Mouse (Mus musculus) yolk sac, embryonic 10.5 days (tissue): ENCODE data around the gene Abca12.

Experiments used
- DNase-seq: peaks from one replicate; pipeline ENCODE4 v3.0.0-alpha.2; 2017; ENCODE audit warnings: low spot score

Abca12 gene

DNA sequence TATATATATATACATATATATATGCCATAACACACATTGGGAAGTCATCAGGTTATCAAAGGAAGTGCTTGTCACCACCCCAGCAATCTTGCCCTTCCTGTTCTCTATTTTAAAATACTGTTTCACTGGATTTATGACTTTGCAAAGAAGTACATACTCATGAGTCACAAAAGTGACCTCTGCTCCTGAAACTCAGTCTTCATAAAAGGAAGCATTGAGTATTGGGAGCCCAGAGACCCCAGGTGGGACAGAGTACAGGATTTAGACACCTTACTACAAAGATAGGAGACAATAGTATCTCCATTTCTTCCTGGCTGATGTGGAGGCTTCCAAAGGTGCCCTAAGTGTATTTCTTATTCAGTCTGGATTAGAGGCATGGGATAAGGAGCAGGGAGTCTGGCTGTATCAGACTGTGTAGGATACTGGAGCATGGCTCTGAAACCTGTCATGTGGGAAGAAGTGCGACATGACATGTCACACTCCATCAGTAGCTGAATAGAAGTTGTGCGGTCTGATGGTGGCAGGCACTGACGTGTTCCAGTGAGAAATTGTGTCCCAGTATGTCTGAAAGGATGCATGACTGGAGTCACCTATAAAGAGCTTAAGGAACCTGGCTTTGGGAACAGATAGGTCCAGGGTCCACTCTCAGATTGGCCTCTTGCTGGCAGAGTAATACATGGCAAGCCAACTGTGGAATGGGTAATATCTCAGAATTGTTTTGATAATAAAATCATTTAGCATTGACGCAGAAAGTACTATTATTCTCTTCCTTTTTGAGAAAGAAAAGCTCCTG is 76.0 kb downstream of the Abca12 start:
- DNase-seq, result no peak

DNA sequence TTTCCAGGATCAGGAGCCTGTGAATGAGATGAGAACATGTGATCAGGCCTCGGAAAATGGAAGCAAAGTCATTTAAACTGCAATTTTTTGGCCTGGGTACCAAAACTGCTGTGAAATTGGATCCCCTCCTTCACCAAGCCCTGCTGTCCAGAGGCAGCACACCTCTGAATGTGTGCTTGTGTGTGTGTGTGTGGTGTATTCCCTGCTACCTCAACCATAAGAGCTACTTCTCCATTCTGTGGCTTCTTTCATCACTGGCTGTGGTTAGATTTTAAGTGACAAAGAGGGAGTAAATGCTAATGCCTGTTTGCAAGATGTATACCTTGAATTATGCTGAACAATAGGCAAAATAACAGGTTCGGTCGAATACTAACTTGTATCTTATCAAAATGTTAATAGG is 84.4 kb downstream of the Abca12 start:
- DNase-seq, result no peak

DNA sequence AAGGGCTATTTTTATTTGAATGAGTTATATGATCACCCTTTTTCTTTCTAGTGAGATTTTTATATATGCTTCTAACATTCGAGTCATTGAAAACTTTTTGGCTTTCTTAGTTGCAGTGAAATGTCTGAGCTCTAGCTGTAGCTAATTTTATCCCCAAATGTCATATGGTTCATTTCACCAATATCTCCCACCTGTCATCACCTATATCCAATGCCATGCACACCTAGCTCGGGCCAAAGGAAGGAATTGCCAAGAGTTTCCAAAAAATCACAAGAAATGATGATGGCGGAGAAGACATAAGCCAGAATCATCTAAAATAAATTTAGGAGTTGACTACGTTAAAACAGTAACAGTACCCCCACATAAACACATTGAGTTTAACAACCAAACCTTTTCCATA is 102.5 kb downstream of the Abca12 start:
- no peak for DNase-seq

DNA sequence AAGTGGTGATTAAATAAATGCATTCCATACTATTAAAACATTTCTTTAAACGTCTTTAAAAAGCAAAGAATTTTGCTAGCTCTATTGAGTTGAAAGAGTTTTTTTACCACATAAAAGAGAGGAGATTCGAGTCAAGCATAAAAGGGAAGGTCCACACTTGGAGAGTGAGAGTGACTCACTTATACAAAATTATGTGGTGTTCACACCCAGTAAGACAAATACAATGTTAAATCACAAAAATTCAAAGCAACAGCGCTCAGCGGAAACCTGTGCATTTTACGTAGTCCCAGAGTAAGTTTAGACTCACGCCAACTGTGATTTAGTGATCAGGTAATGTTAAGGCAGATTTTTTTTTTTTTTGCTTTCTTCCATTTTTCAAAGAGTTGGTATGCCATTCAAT is 104.1 kb downstream of the Abca12 start:
- no peak for DNase-seq

DNA sequence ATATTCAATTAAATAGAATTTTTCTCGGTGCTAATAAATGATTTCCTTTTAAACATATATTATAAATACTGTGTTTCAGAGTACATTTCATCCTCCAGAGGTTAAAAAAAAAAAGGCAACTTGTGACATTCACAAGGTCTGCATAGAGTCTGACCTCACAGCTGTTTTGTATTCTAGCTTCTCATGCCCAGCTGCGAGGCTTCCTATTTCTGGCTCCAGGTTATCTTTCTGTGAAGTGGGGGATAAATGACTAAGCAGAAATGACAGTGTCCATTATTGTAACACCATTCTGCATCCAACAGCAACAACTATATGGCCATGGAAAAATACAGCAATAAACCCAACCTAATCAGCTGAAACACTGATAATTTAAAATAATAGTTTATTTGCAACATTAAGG is 107.3 kb downstream of the Abca12 start:
- DNase-seq, result no peak

DNA sequence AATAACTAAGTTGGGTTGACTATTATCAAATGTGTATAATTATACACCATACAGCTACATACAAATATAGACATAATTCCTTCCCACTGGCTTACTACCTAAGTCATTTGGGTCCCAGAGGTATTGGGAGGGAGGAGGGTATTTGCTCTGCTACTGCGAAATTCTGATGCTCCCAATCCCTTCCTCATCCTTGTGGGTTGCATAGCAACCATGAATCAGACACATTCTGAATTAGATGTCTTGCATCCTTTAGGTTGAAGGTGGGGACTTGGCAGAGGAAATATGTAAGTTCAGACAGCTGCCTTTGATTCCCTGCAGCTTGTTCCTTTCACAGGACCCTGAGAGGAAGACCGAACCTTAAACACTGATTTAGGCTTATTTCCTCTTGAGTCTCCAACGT is 108.5 kb downstream of the Abca12 start:
- DNase-seq, result no peak

DNA sequence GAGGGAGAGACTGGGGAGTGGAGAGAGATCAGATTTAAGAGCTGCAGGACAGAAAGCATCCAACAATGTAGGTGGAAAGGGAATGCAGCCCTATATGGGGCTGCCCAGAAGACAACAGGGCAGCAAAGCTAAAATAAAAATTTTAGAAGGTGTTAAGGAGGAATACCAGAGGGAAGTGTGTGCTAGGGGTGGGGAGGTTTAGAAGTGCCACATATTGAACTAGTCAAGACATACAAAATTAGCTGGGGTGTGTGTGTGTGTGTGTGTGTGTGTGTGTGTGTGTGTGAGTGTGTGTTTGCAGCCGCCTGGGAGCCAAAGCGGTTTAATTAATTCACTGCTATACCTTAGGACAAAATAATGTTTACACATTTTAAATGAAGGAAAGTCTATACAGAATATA is 110.1 kb downstream of the Abca12 start:
- DNase-seq, result no peak

DNA sequence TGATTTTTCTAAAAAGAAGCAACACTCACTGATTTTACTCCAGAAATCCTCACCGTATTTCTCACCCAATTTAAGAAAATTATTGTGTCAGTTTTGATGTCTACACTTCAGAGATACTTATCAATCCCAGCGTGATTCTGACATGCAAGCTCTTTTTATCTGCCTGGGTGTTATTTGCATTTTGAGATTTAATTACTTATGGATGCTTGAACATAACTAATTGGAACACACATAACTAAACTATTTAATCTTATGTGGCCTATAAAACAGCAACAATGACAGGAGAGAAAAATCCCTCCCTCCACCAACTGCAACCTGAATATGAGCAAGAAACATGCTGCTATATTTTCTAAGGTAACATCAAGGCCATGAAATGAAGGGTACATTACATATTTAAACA is 117.7 kb downstream of the Abca12 start:
- DNase-seq, result no peak

DNA sequence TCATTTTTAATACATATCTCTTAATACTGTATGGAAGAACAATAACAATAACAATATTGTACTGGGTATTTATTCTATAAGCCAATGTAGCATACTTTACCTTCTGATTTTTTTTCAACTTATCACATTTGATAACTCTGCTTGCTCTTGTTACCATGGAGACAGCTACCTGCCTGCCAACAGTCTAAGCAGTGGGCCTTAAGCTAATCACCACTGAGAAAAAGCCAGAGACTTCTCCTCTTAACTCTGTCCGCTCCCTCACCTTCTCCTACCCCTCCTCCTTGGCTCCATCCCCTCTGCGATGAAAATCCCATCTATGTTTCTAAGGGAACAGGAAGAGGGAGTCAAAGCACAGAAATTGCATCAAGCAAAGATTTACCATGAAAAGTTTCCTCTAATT is 118.1 kb downstream of the Abca12 start:
- DNase-seq, result no peak

DNA sequence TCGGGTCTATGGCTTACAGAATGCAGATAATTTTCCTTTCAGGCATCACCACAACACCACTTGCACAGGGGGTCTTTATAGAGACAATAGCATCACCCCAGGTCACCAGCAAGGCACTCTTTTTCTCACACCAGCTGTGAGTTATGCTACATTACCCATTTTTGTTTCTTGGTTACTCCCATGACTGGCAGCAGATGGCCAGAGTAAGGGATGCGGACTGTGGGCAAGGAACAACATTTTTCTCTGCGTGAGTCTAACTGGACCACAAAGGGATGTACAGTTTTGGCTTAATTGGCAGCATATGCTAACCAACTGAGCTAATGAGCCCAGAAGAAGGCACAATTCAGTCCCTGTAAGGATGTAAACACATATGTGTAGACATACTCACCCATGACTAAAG is 122.8 kb downstream of the Abca12 start:
- DNase-seq, result no peak

DNA sequence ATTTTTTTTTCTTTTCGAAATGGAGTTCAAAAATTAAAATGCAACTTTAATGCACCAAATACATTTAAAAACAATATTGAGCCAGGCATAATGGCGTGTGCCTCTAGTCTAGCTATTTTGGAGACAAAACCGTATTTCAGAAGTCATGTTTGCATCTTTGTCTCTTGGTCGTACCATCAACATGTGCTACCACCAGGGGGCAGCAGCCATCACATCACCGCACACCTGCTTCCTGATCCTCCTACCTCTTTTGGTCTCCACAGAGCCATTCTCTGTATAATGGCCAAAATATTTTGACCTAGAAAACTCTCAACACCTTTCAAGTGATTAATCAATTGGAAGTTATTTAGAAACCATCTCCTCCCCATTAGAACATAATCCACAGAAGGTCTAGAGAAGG is 125.2 kb downstream of the Abca12 start:
- peak; percentile 11 for DNase-seq

DNA sequence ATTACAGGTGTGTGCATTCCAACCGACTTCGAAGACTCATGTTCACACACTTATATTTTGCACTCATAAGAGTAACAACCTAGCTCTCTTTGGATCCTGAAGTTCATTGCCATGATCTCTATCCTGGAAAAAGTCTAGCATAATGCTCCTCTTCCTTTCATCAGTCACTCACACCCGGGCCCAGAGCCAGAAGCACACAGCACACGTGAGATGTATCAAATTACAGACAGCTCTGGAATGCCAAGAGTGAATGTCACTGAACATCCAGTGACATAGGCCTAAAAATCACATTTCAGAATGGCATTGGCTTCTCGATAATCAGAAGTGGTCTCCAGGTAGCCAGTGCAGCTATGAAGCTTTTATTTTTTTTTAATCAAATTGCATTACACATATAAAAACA is 137.8 kb downstream of the Abca12 start:
- no peak for DNase-seq

DNA sequence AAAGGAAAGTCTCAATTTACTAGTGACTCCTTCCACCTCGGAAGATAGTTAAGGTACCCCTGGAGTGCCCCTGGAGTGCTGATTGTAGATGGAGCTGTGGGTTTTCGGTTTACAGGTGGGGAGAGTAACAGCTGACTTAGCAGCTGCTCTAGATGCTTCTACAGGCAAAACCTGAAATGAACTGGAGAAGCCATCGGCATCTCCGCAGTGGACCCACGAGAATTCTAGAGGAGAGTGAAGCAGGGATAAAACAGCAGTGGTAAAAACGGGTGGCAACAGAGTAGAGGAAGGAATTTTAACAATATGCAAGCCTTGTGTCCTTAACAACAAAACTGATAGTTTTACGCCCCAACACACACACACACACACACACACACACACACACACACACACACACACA is 142.2 kb downstream of the Abca12 start:
- no peak for DNase-seq

DNA sequence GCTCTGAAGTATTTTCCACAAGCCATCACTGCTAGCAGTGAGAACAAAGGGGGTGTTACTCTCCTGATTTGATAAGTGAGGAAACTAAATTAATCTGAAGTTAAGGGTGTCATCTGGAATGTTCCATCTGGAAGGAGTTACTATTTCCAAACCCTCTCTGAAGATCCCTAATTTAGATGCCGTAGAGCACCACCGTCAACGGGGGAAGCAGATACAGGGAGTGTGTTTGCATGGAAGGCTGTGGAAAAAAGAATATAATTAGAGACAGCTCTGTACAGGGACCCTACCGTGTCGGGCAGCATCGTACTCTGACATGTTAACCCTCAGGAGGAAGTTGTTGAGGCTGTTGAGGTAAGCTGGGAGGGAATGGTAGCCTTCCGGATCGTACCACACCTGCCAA is 142.6 kb downstream of the Abca12 start:
- no peak for DNase-seq

DNA sequence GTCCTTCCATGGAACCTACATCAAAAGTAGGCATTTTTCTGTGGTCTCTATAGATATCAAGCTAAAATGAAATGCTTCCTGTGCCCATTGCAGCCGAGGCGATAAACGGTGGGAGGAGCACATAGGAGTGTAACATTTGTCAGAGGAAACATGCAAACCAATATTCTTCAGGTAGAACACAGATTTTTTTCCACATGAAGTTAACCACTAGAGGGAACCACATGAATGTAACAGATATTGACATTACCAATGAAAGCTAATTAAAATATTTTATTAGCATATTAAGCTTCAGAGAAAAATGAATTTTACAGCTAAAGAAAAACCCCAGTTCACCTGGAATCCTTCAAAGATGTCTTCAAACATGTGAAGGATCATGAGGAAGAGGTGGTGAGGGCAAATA is 144.6 kb downstream of the Abca12 start:
- no peak for DNase-seq

DNA sequence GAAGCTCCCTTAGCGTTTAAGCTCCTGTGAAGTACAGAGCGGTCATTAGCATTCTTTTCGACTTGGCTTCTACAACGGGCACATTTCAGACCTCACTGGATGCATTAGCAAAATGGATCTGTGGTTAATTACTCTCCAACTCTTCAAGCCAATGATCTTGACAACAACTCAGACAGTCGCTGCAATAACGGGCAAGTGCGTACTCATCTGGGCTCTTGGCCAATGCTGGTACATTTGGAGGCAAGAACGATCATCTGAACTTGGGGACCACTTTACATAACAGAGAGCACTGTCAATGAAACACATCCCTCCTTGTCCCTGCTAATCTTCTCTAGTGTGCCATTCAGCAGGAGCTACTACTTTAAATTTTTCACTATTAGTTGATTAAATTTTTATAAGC is 148.1 kb downstream of the Abca12 start:
- DNase-seq, result no peak

DNA sequence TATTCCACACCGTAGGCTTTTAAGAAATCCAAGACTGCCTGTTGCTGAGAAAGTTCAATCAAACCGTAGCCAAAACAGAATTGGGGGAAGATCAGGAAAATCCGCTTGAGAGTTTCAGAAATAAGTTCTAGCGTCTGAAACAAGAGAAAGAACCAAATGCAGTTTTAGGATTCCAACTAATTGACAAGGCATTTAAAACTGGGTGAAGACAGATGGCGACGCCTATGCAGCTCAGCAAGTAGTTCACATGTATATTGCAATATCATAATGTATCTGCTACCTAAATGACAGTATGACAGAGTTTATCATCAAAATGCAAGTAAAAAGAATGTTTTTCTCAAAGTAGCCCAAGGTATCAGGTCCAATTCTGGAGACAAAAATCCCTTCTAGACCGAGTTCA is 151.2 kb downstream of the Abca12 start:
- DNase-seq, result no peak

DNA sequence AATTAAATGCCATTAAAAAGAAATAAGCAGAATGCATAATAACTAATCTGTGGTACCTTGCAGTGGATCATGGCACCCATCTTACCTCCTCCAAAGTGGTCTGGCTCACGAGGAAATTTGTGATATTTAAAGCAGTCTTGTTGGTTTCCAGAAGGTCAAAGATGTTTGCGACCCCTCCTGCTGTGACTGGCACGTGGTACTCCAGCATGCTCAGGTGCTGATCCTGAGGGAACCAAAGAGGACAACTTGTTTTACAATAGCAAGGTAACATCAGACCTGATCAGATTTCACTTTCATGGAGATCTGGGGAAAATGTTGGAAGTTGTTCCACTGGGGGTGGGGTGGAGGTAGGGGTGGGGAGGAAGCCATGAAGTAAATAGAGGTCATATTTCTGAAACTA is 170.1 kb downstream of the Abca12 start:
- no peak for DNase-seq

DNA sequence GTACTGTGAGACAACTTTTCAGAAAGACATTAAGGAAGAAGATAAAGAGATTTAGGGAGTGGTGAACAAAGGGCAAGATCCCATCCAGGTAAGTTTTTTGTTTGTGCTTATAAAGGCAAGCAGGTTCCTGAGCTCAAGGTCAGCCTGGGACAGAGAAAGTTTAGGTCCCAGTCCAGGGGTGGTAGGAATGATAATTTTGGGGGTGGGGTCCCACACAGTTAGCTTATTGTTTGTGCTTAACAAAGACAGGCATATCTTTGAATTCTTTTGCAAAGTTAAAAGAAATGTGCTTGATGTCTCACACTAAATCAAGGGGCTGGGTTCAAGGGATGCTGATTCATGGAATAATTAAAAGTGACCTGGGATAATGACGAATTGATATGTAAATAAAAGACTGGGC is 173.3 kb downstream of the Abca12 start:
- no peak for DNase-seq

DNA sequence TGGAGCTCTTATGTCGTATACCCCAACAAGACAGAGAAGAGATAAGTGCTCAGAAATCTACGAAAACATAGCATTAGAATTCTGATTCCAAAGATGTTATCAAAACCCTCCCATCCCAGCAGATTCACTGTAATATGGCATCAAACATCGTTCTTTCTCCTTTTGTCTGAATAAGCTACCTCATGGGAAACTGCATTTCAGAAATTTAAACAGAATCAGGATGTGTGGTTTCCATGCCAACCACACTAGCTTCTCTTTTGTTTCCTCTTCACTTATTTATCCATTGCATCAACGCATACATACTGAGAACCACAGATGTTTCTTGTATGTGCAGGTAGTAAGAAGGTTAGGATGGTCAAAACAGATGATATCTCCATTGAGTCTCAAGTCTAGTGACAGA is 175.1 kb downstream of the Abca12 start:
- no peak for DNase-seq

DNA sequence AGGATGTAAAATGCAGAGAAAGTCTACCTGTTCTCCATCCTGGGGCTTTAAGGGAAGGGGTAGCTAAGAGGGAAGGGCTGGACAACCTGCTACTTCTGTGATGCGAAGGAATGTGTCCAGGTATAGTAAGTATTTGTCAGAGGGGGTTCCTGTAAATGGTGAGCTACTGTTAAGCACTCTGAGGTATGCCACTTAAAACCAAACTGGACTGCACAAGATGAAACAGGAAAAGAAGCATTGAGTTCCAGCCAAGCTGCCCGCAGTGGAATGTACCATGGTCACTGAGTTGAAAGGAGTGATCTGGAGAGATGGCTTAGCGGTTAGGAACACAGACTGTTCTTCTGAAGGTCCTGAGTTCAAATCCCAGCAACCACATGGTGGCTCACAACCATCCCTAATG is 179.4 kb downstream of the Abca12 start:
- DNase-seq, result no peak

DNA sequence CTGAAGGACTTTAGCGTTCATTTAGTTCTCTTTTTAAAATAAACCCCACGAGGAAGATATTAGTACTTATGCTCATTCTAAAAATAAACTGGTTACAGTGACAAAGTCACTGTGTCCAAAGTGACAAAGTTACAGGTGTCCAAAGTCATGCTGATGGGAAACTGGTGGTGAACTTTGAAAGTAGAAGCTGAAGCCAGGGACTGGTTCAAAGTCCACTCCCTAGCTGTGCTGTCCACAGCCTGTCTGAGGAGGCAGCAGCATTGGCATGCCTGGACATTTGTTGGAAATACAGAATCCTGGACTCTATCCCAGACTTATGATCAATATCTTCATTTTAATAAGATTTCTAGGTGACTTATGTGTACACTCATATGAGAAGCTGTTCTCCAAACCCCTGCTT is 183.5 kb downstream of the Abca12 start:
- no peak for DNase-seq

DNA sequence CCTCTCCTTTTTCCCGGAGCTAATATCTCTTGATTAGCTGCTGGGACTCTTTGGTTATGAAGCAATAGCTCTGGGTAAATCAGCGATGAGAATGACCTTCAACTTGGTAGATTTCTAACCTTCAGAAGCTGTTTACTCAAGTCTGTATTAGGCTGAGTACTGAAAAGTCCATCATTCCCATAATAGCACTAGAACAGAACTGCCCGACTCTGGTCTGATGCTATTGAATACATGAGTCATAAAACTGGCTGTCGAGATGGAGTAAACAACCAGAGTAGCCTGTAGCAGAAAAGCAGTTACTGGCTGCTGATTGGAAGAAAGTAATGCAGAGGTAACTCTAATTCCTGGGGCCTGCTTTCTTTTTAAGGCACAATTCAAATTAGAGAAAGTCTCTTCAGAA is 211.1 kb downstream of the Abca12 start:
- no peak for DNase-seq

DNA sequence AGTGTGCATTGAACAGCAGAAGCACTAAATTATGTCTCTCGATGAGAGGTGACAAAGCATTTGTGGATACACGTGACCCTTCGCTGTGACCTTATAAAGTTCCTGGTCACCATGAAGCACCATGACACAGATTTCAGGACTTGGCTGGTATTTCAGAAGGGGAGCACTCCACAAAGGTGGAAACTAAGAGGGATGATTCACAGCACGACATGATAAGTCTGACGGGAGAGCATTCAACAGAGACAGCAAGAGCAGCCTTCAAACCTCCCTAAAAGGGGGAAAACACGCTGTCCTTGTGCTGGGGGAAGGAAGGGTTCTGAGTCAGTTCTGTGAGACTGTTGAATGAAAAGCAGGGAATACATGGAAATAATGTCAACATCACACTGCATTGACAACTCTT is 218.5 kb downstream of the Abca12 start:
- no peak for DNase-seq

DNA sequence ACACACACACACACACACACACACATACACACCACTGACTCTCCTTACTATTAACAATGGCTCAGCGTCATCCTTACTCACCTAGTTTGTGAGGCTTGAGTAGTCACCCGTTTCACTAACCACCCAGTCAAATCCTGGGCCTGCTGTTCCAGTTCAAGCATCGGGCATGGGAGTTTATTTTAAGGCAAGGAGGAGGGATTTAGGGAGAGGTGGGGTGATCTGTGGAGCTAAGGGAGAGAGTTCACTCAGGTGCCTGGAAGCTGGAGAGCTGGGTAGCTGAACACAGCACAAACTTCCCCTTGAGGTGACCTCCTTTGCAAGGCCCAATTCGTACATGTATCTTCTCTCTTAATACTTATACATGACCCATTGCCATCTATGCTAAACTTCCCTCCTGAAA is 219.4 kb downstream of the Abca12 start:
- no peak for DNase-seq
